Comparison of ENCODE assay signal across 16 mouse cellular contexts in genomic region chr3:98055008-98055345, GRCm38 (mm10). TPM values are rescaled to one million over a fixed set of nuclear protein-coding genes. Genes with fewer than 3 reads are reported as not detected.
DNase-seq lines count a peak whose midpoint lies in the region; ATAC-seq and TF ChIP-seq lines count a peak whose summit lies in the region.
"Had no signal": no experiment of that assay in that cellular context is flagged by ENCODE, and none has a peak within 500 bp of the region (broad histone marks: within the 10 kb centered on the region; RNA-seq: fewer than 3 reads in every experiment).

No protein-coding gene starts in this region.

- no peaks in the 10 kb centered on the region for H3K27me3 ChIP-seq in liver, adult 2 months (ENCODE audit: control insufficient read depth, insufficient read depth, low read length)
- no peaks in the 10 kb centered on the region for H3K27me3 ChIP-seq in limb, embryonic 13.5 days
- H3K27me3 ChIP-seq: heart, embryonic 12.5 days; lung, embryonic 15.5 days; Patski had no signal

- intact Hi-C loops in left cerebral cortex, postnatal 14 days (cut with DNase I): no loop called here

- H3K79me2 ChIP-seq in liver, adult 2 months (ENCODE audit: control insufficient read depth, insufficient read depth, low read length): peaks cover 36% of the 10 kb centered on the region

- H3K9ac ChIP-seq in liver, adult 2 months (ENCODE audit: low read depth, low read length): no peak overlapping the region
- no peak overlapping the region for H3K9ac ChIP-seq in limb, embryonic 13.5 days
- H3K9ac ChIP-seq: heart, embryonic 12.5 days; lung, embryonic 15.5 days had no signal

- H3K27ac ChIP-seq in liver, adult 2 months (replicated peaks; ENCODE audit: insufficient read depth, low read depth, low read length): no peak overlapping the region
- 0 out of 2 replicates have a peak overlapping the region, but pooled peaks have one; percentile 10 for H3K27ac ChIP-seq in limb, embryonic 13.5 days
- H3K27ac ChIP-seq: lung, embryonic 15.5 days had no signal

- H3K9me3 ChIP-seq in limb, embryonic 13.5 days: no peaks in the 10 kb centered on the region
- H3K9me3 ChIP-seq: heart, embryonic 12.5 days; lung, embryonic 15.5 days had no signal

- 21% methylated on average over 6 of the region's 6 CpGs for WGBS in liver, adult 2 months
- WGBS in limb, embryonic 13.5 days: 80% methylated on average over 6 of the region's 6 CpGs

- TF ChIP-seq CTCF in liver, adult 2 months (IDR thresholded peaks at IDR 0.05; ENCODE audit: low read depth, low read length): no peak

- no peak for TF ChIP-seq POLR2A in liver, adult 2 months (IDR thresholded peaks at IDR 0.05; ENCODE audit: extremely low read depth, insufficient read depth, low read length)

- ATAC-seq in common myeloid progenitor, adult 5-6 weeks (replicated peaks; ENCODE audit: low read depth, poor library complexity, severe bottlenecking): peak; percentile 27; the same call in 1 of the 2 replicates
- no peak for ATAC-seq in limb, embryonic 13.5 days (ENCODE audit: low FRiP score, low read depth)
- peak; percentile 81 for ATAC-seq in megakaryocyte-erythroid progenitor cell, adult 5-6 weeks (replicated peaks; ENCODE audit: low FRiP score, low TSS enrichment, poor library complexity, severe bottlenecking)
- no peak for ATAC-seq in CD4-positive, CD25-positive, alpha-beta regulatory T cell, adult 4 months
- ATAC-seq: intestine, postnatal 0 days; Patski had no signal

- peaks cover 12% of the 10 kb centered on the region for H3K4me1 ChIP-seq in liver, adult 2 months (ENCODE audit: control insufficient read depth, insufficient read depth, low read length)
- peaks cover 92% of the 10 kb centered on the region for H3K4me1 ChIP-seq in limb, embryonic 13.5 days

- DNase-seq in liver, adult 2 months (ENCODE audit: extremely low read depth, low read depth, low spot score): peak; percentile 92
- no peak for DNase-seq in liver
- no peak for DNase-seq in left cerebral cortex, postnatal 14 days (ENCODE audit: low spot score in 2 of 2)
- DNase-seq: cerebellum, adult 8-10 months; embryo, embryonic 11 days; gastrocnemius, postnatal 10 days; kidney, postnatal 36 days; right cerebral cortex, postnatal 25 days had no signal

- no peak overlapping the region for H3K4me3 ChIP-seq in liver, adult 2 months (ENCODE audit: insufficient read depth, low read depth, low read length)
- no peak overlapping the region for H3K4me3 ChIP-seq in limb, embryonic 13.5 days
- H3K4me3 ChIP-seq: heart, embryonic 12.5 days; lung, embryonic 15.5 days had no signal

- no peak overlapping the region for H3K4me2 ChIP-seq in limb, embryonic 13.5 days (replicated peaks)
- H3K4me2 ChIP-seq: heart, embryonic 12.5 days; lung, embryonic 15.5 days had no signal

- H3K36me3 ChIP-seq in liver, adult 2 months (ENCODE audit: control insufficient read depth, insufficient read depth, low read length): no peaks in the 10 kb centered on the region
- H3K36me3 ChIP-seq in limb, embryonic 13.5 days: no peaks in the 10 kb centered on the region
- H3K36me3 ChIP-seq: heart, embryonic 12.5 days; lung, embryonic 15.5 days had no signal

RNA-seq across cellular contexts. Expression of gene Notch2, which starts 41.6 kb away (rescaled TPM):
- total RNA-seq in liver, adult 2 months (2014; rRNA removed): 16.0 and 27.0 TPM in 2 replicates
- polyA plus RNA-seq in liver, adult 2 months (2012; rRNA removed): 12.1 and 12.5 TPM in 2 replicates
- total RNA-seq in common myeloid progenitor, adult 5-6 weeks (2017): 41.1 and 48.9 TPM in 2 replicates
- 39.9 and 43.5 TPM in 2 replicates for polyA plus RNA-seq in limb, embryonic 13.5 days (2015; fragmentation: Nextera tagmentation; extraction: Ambion mirVana)
- total RNA-seq in megakaryocyte-erythroid progenitor cell, adult 5-6 weeks (2014; fragmentation: Nextera tagmentation): 36.0 and 55.9 TPM in 2 replicates
- 33.4 TPM in 2 replicates for total RNA-seq in megakaryocyte-erythroid progenitor cell, adult 5-6 weeks (2017)
- total RNA-seq in left cerebral cortex, postnatal 14 days (2021): 10 to 100 TPM; 14.9 to 15.0 TPM
- 10 to 100 TPM; 13.9 to 18.8 TPM for polyA plus RNA-seq in CD4-positive, CD25-positive, alpha-beta regulatory T cell, adult 4 months (2017; shearing (Covaris generic))

Comparison
In these comparisons a context has a peak if more than half of its experiments do, and no peak if none do; other contexts are left out.
1. ATAC-seq: peak in common myeloid progenitor, adult 5-6 weeks (single experiment) and megakaryocyte-erythroid progenitor cell, adult 5-6 weeks (single experiment); none in limb, embryonic 13.5 days (single experiment) and CD4-positive, CD25-positive, alpha-beta regulatory T cell, adult 4 months (single experiment).